Mouse (Mus musculus): ENCODE measurements around the gene Fcer1g.

The Fcer1g gene

GRCm38 (mm10) chr1:171265971-171266744, 32.0 kb upstream of the Fcer1g start:
- no peak for DNase-seq (ENCODE audit: low spot score)

GRCm38 (mm10) chr1:171263666-171264461, 29.7 kb upstream of the Fcer1g start:
- DNase-seq (ENCODE audit: low spot score): no peak

DNA sequence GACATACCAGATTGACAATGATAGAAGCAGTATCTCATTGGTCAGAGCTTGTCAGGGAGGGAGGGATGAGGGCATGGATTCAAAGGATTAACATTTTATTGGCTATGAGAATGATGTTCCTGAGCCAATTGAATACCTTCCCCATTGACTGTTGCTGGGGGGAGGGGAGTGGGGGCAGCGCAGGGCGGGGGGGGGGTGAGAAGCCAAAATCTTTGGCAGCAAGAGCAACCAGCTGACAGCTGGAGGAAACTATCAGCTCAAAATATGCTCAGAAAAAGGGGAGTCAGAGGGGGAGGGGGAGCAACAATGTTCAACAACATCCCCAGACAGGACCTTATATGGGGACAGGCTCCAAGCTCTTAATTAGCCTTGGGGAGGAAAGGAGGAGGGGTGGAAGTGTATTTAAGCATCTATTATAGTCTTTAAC, 29.0 kb upstream of the Fcer1g start:
- DNase-seq (ENCODE audit: low spot score): no peak

DNA sequence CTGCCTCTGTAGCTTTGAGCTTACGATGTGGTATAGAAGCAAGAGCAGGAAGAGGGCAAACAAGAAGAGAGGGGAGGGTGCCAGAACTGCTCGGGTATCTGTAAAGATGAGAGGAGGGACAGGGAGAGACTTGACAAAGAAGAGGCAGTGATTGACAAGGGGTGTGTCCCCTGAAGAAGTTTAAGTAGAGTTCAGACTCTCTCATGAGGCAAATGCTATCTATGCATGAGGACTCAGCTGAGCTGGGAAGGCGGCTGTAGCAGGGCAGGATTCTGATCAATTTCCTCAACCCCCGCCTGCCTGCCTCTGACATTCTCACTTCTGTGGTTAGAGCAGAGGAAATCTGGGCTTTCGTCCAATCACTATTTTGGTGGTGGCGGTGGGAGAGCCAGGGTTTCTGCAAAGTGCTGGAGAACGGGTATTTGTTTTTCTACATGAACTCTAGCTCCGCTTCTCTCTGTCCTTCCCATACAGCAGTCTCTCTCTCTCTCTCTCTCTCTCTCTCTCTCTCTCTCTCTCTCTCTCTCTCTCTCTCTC, 28.5 kb upstream of the Fcer1g start:
- DNase-seq (ENCODE audit: low spot score): no peak

GRCm38 (mm10) chr1:171260316-171260715, 26.2 kb upstream of the Fcer1g start:
- no peak for DNase-seq (ENCODE audit: low spot score)

GRCm38 (mm10) chr1:171258921-171259320, 24.8 kb upstream of the Fcer1g start:
- DNase-seq (ENCODE audit: low spot score): no peak

- DNase-seq (ENCODE audit: low spot score): no peak
Observed at GRCm38 (mm10) chr1:171257781-171258180, 23.6 kb upstream of the Fcer1g start.

- no peak for DNase-seq (ENCODE audit: low spot score)
Observed at GRCm38 (mm10) chr1:171256937-171257548, 22.9 kb upstream of the Fcer1g start.

GRCm38 (mm10) chr1:171256095-171256818, 22.1 kb upstream of the Fcer1g start:
- no peak for DNase-seq (ENCODE audit: low spot score)

DNA sequence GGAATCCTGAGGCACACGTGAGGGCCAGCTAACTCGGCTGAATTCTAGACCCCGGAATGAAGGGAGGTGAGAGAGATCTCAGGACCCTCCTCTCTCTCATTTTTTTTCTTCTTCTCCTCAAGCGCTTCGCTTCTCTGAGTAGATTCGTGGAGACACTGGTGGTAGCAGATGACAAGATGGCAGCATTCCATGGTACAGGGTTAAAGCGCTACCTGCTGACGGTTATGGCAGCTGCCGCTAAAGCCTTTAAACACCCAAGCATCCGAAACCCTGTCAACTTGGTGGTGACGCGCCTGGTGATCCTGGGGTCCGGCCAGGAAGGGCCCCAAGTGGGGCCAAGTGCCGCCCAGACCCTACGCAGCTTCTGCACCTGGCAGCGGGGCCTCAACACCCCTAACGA, 18.2 kb upstream of the Fcer1g start:
- DNase-seq (ENCODE audit: low spot score): no peak

GRCm38 (mm10) chr1:171251594-171252324, 17.6 kb upstream of the Fcer1g start:
- DNase-seq (ENCODE audit: low spot score): peak; percentile 68

DNA sequence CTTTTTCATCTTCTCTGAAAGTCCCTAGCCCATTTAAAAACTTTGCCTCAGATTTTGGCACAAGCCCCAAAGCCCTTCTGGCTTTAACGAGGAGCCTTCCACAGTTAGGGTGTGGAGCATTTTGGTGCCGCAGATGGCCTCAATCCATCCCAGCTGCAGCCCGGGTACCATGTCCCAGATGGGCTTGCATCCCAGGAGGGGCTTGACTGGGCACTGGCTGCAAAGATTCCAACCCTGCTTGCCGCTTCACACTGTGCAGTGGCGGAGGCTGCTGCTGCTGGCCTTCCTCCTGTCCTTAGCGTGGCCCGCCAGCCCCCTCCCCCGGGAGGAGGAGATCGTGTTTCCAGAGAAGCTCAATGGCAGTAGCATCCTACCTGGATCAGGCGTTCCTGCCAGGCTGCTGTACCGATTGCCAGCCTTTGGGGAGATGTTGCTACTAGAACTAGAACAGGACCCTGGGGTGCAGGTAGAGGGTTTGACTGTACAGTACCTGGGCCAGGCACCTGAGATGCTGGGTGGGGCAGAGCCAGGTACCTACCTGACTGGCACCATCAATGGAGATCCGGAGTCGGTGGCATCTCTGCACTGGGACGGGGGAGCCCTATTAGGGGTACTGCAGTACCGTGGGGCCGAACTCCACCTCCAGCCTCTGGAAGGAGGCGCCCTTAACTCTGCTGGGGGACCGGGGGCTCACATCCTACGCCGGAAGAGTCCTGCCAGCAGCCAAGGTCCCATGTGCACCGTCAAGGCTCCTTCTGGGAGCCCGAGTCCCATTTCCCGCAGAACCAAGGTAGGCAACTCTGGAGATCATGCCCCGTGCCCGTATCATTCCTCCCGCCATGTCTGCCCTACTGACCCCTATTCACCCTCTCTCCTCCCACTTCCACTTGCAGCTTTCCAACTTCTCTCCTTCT, 16.8 kb upstream of the Fcer1g start, which contains the start of gene Ndufs2:
TSS of gene Ndufs2 (minus strand) at position 709 of the 914 bp plus-strand sequence.
- DNase-seq (ENCODE audit: low spot score): no peak

DNA sequence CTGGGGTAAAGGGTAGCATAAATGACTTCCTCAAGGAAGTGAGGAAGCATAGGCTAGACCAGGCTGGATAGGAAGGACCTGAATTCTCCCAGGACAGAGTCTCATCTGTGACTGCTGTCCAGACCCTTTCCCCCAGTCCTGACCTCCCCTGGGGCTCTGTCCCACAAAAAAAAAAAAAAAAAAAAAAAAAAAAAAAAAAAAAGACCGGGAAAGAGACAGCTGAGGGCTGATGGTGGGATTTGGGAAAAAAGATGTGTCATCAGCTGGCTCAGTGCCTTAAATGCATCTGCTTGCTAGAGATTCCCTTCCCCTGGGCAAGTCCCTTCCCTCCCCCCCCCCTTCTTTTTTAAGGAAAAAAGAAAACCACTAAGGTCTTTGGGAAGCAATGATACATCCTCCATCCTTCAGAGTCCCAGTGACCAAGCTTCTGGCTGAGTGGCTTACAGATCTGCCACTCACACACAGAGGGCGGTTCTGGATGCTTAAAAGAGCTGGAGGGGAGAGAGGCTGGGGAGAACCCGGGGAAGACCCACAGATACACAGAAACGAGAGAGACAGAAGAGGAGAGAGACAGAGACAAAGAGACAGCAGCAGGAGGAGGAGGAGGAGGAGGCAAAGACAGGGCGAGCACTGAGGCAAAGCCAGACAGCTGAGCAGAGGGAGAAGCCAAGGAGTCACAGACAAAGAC, 15.9 kb upstream of the Fcer1g start, which contains the start of gene Adamts4:
TSS of gene Adamts4 (plus strand) at position 509 of the 688 bp plus-strand sequence.
- no peak for DNase-seq (ENCODE audit: low spot score)

GRCm38 (mm10) chr1:171248386-171249226, 14.4 kb upstream of the Fcer1g start:
- DNase-seq (ENCODE audit: low spot score): no peak

DNA sequence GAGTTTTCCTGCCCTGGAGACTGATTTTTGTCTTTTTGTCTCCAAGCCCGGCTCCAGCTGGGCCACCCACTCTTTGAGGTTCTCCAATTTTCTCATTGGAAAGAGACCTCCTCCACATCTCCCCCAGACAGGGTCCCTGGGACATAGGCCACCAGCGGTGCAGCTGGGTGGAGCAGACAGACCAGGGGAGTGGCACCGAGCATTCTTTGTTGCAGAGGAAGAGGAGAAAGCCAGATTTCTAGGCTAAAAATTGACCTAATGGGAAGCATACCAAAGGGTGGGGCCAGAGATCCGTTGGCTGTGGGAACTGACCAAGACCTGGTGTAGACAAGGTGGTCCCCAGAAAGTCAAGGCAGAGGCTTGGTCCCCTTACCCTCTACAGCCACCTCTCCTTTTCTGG, 13.8 kb upstream of the Fcer1g start:
- DNase-seq (ENCODE audit: low spot score): no peak

DNA sequence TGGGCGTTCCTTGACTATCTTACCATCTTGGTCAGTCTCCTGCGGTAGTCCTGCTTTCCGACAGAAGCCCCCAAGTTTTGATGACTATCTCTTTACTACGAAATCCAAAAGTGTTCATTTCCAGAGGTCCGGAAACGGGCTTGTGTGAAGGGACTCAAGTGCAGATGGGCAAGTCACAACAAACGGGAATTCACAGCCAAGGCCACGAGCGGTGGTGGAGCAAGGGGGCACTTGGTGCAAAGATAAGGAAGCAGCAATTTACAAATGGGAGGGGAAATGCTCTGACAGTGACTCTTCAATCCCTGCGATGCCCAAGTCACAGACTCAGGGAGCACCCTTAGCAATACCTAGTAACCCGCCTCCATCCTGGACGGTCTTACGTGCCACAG, 13.3 kb upstream of the Fcer1g start:
- DNase-seq (ENCODE audit: low spot score): no peak

GRCm38 (mm10) chr1:171246709-171247452, 12.7 kb upstream of the Fcer1g start:
- peak; percentile 97 for DNase-seq (ENCODE audit: low spot score)

GRCm38 (mm10) chr1:171245353-171245752, 11.2 kb upstream of the Fcer1g start:
- DNase-seq (ENCODE audit: low spot score): no peak
